Mouse (Mus musculus) B cell, adult 62 days (primary cell): ENCODE measurements around the gene Hist1h2af. TPM values are rescaled to one million over a fixed set of nuclear protein-coding genes. Genes with fewer than 3 reads are reported as not detected.

Experiments used
- total RNA-seq: library from RNA; stranded (reverse); gene quantifications from 4 replicates; pipeline ENCODE4 v1.2.4, GENCODE M21; 2023

Gene Hist1h2af
- total RNA-seq, 1 experiment from 2014 or later = 18.3 TPM

Other genes starting within 250 kb of the Hist1h2af start
- gene Zfp322a, start 164.7 kb upstream of the Hist1h2af start, total RNA-seq = 15.1 to 19.7 TPM (median 15.9 TPM) in 4 replicates
- 18.2 to 20.1 TPM (median 19.1 TPM) in 4 replicates for gene Abt1, start 110.0 kb upstream of the Hist1h2af start, total RNA-seq
- gene Btn1a1, start 68.0 kb upstream of the Hist1h2af start, total RNA-seq = not detected in 4 replicates
- gene Btn2a2, start 45.0 kb upstream of the Hist1h2af start, total RNA-seq = 0.63 to 1.2 TPM (median 0.94 TPM) in 4 replicates
- gene Hist1h4h, start 2.9 kb upstream of the Hist1h2af start, total RNA-seq = 312 to 413 TPM (median 355 TPM) in 4 replicates
- gene Hist1h3g, start 1.5 kb downstream of the Hist1h2af start, total RNA-seq = 4.0 to 5.5 TPM (median 4.9 TPM) in 3 of 4 replicates, not detected in the other
- 9.7 to 15.7 TPM (median 11.4 TPM) in 4 replicates for gene Hist1h2bh, start 9.5 kb downstream of the Hist1h2af start, total RNA-seq
- gene Hist1h3f, start 10.1 kb downstream of the Hist1h2af start, total RNA-seq = 116 to 135 TPM (median 127 TPM) in 4 replicates
- gene Hist1h4f, start 17.7 kb downstream of the Hist1h2af start, total RNA-seq = 64.1 to 86.2 TPM (median 72.6 TPM) in 4 replicates
- 20.7 to 25.2 TPM (median 22.9 TPM) in 4 replicates for gene Hist1h1d, start 19.4 kb downstream of the Hist1h2af start, total RNA-seq
- gene Hist1h3e, start 28.5 kb downstream of the Hist1h2af start, total RNA-seq = 302 to 339 TPM (median 312 TPM) in 4 replicates
- gene Hist1h2ae, start 37.3 kb downstream of the Hist1h2af start, total RNA-seq = 20.2 to 28.2 TPM (median 23.3 TPM) in 4 replicates
- 455 to 535 TPM (median 493 TPM) in 4 replicates for gene Hist1h2bg, start 37.5 kb downstream of the Hist1h2af start, total RNA-seq
- 223 to 279 TPM (median 234 TPM) in 4 replicates for gene Hist1h2bf, start 40.3 kb downstream of the Hist1h2af start, total RNA-seq
- gene Hist1h2ad, start 40.5 kb downstream of the Hist1h2af start, total RNA-seq = 18.6 to 61.8 TPM (median 42.9 TPM) in 4 replicates
- gene Hist1h3d, start 41.9 kb downstream of the Hist1h2af start, total RNA-seq = 33.1 to 41.7 TPM (median 35.9 TPM) in 4 replicates
- gene Hist1h4d, start 47.7 kb downstream of the Hist1h2af start, total RNA-seq = 149 to 174 TPM (median 170 TPM) in 4 replicates
- 31.4 to 39.8 TPM (median 37.8 TPM) in 4 replicates for gene Hist1h2be, start 87.2 kb downstream of the Hist1h2af start, total RNA-seq
- 317 to 365 TPM (median 333 TPM) in 4 replicates for gene Hist1h1e, start 88.7 kb downstream of the Hist1h2af start, total RNA-seq
- 9.3 to 10.9 TPM (median 9.8 TPM) in 4 replicates for gene Hist1h2ac, start 150.0 kb downstream of the Hist1h2af start, total RNA-seq
- 16.6 to 23.0 TPM (median 18.7 TPM) in 4 replicates for gene Hist1h2bc, start 150.3 kb downstream of the Hist1h2af start, total RNA-seq
- gene Hist1h1t, start 161.9 kb downstream of the Hist1h2af start, total RNA-seq = 0.67 to 1.3 TPM in 2 of 4 replicates, not detected in the others
- gene Hist1h4c, start 164.5 kb downstream of the Hist1h2af start, total RNA-seq = 174 to 205 TPM (median 189 TPM) in 4 replicates
- gene Hfe, start 176.9 kb downstream of the Hist1h2af start, total RNA-seq = 0.48 to 1.5 TPM (median 1.1 TPM) in 4 replicates
- gene Hist1h1c, start 204.9 kb downstream of the Hist1h2af start, total RNA-seq = 857 to 1,008 TPM (median 880 TPM) in 4 replicates
- 9.0 to 14.7 TPM (median 11.7 TPM) in 4 replicates for gene Hist1h3c, start 211.7 kb downstream of the Hist1h2af start, total RNA-seq
- 65.5 to 82.0 TPM (median 72.9 TPM) in 4 replicates for gene Hist1h2bb, start 212.8 kb downstream of the Hist1h2af start, total RNA-seq
- gene Hist1h2ab, start 217.2 kb downstream of the Hist1h2af start, total RNA-seq = 38.9 to 112 TPM (median 74.0 TPM) in 4 replicates
- gene Hist1h3b, start 218.4 kb downstream of the Hist1h2af start, total RNA-seq = 29.5 to 64.1 TPM (median 35.4 TPM) in 4 replicates
- gene Hist1h4b, start 223.1 kb downstream of the Hist1h2af start, total RNA-seq = 81.8 to 123 TPM (median 110 TPM) in 4 replicates
- 189 to 269 TPM (median 202 TPM) in 4 replicates for gene Hist1h4a, start 227.3 kb downstream of the Hist1h2af start, total RNA-seq
- 385 to 444 TPM (median 390 TPM) in 4 replicates for gene Hist1h3a, start 228.5 kb downstream of the Hist1h2af start, total RNA-seq
- 35.5 to 38.6 TPM (median 37.0 TPM) in 4 replicates for gene Hist1h1a, start 229.8 kb downstream of the Hist1h2af start, total RNA-seq
- not detected in 4 replicates for gene Trim38, start 236.0 kb downstream of the Hist1h2af start, total RNA-seq